Mouse (Mus musculus) limb, embryonic 10.5 days (tissue): Measurements from ENCODE around the gene Actn3. TPM values are rescaled to one million over a fixed set of nuclear protein-coding genes. Genes with fewer than 3 reads are reported as not detected.

Experiments
- DNase-seq: peaks from one replicate; pipeline ENCODE4 v3.0.0-alpha.2; 2017; ENCODE audit warnings: low spot score
- H3K27ac ChIP-seq: fragments of 300-500 bp; sonication (generic); 2 replicates; pipeline ENCODE4 v1.5.1; 2016; ENCODE audit warnings: mild to moderate bottlenecking
- H3K27me3 ChIP-seq: fragments of 300-500 bp; sonication (generic); 2 replicates; pipeline ENCODE4 v1.6.1; 2016; ENCODE audit warnings: low read depth, mild to moderate bottlenecking; ENCODE audit not compliant: poor library complexity, severe bottlenecking
- H3K36me3 ChIP-seq: fragments of 300-500 bp; sonication (generic); 2 replicates; pipeline ENCODE4 v1.6.1; 2016; ENCODE audit warnings: mild to moderate bottlenecking, moderate library complexity
- H3K4me1 ChIP-seq: fragments of 300-500 bp; sonication (generic); 2 replicates; pipeline ENCODE4 v1.6.1; 2016
- H3K4me3 ChIP-seq: fragments of 300-500 bp; sonication (generic); 2 replicates; pipeline ENCODE4 v1.5.1; 2016; ENCODE audit warnings: mild to moderate bottlenecking, moderate library complexity
- H3K9me3 ChIP-seq: fragments of 300-500 bp; sonication (generic); replicated peaks from 2 replicates; pipeline ENCODE4 v1.6.1; 2016; ENCODE audit warnings: mild to moderate bottlenecking
- WGBS: fragments of 180-500 bp; shearing (Covaris S2); methylation state at CpG from one replicate; pipeline ENCODE4 v1.1.7; 2016; 5-methylcytosine and 5-hydroxymethylcytosine counted together
- polyA plus RNA-seq: library from polyadenylated mRNA; unstranded; fragments of >200 nt; fragmentation: Nextera tagmentation; extraction: Ambion mirVana; gene quantifications from 2 replicates; pipeline ENCODE4 v1.2.1, GENCODE M21; 2016

The Actn3 gene
- polyA plus RNA-seq = 1.6 and 2.7 TPM in 2 replicates

GRCm38 (mm10) chr19:4877785-4878184 lies at the start of gene Actn3:
Gene Actn3 (minus strand): TSS chr19:4877909.
- peak within 1 kb of the TSS; percentile 79 for H3K27ac ChIP-seq
- no peaks in the 10 kb centered on the region for H3K9me3 ChIP-seq
- WGBS = 3% methylated on average over 17 of the region's 17 CpGs
- no peaks in the 10 kb centered on the region for H3K36me3 ChIP-seq
- peaks cover 28% of the 10 kb centered on the region for H3K4me1 ChIP-seq
- DNase-seq = peak; percentile 47
- peaks cover 16% of the 10 kb centered on the region for H3K27me3 ChIP-seq
- peak within 1 kb of the TSS; percentile 88 for H3K4me3 ChIP-seq

GRCm38 (mm10) chr19:4925121-4925860 lies 47.6 kb upstream of the Actn3 start:
- 94% methylated on average over 11 of the region's 11 CpGs for WGBS
- H3K27me3 ChIP-seq = no peaks in the 10 kb centered on the region
- H3K27ac ChIP-seq = no peak overlapping the region
- no peak overlapping the region for H3K4me3 ChIP-seq
- no peak for DNase-seq
- peaks cover 20% of the 10 kb centered on the region for H3K4me1 ChIP-seq
- H3K36me3 ChIP-seq = peaks cover 65% of the 10 kb centered on the region
- no peaks in the 10 kb centered on the region for H3K9me3 ChIP-seq

- WGBS = 89% methylated on average over 6 of the region's 6 CpGs
- H3K9me3 ChIP-seq = no peaks in the 10 kb centered on the region
- H3K27me3 ChIP-seq = no peaks in the 10 kb centered on the region
- H3K4me3 ChIP-seq = no peak overlapping the region
- DNase-seq = no peak
- H3K36me3 ChIP-seq = peaks cover 100% of the 10 kb centered on the region
- no peaks in the 10 kb centered on the region; the same call in 1 of the 2 replicates for H3K4me1 ChIP-seq
- no peak overlapping the region for H3K27ac ChIP-seq
These were observed 41.9 kb upstream of the Actn3 start for GRCm38 (mm10) chr19:4919652-4920051.

DNA sequence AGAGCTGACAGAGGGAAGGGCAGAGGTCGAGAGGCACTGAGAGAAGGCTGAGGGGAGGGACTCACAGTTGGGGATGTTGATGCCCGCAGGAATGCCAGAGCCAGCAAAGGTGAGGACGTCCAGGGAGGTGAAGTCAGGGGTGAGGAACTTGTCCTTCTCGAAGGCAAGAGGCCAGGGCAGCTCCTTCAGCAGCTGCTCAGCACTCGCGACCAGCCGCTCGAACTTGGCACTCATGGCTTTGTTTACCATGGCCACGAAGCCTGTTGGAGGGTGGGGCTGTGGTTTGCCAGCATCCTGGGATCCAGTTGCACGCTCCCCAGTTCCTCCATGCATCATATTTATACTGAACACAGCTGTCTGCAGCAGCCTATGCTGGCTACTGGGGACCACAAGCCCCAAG lies 39.1 kb upstream of the Actn3 start:
- Histone ChIP-seq H3K9me3 (no peaks in the 10 kb centered on the region), H3K4me1 (no peaks in the 10 kb centered on the region; the same call in 1 of the 2 replicates), H3K4me3 (no peak overlapping the region), H3K27ac (no peak overlapping the region), H3K36me3 (peaks cover 99% of the 10 kb centered on the region), H3K27me3 (no peaks in the 10 kb centered on the region)
- WGBS = 93% methylated on average over 10 of the region's 10 CpGs
- DNase-seq = no peak

DNA sequence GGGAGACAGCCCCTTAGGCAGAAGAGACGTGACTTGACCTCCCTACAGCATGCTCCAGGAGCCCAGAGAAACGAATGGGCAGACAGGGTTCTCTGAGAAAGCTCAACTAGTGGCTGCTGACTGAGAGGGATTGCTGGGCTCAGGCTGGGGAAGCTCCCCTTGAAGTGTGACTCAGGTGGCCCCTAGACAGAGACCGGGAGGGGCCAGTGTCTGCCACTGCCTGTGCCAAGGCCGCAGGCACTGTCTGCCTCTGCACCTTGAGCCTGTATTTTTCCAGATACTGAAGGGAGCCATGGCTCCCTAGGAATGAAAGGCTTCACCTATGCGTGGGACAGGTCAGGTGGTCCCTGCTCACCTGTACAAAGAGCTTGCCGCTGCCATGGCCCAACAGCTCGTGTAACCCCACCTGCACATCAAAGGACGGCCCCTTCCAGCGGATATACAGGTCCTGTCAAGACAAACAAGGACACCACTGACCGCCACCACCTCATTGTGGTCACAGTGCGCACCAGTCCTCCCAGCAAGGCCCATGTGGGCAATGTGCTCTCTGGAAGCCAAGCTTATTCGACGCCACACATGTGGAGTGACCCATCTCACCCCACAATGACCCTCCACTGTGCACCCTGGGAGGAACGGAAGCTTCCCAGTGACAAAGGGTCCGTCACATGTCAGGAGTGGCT lies 38.4 kb upstream of the Actn3 start:
- 94% methylated on average over 15 of the region's 15 CpGs for WGBS
- DNase-seq = no peak
- no peaks in the 10 kb centered on the region; the same call in 1 of the 2 replicates for H3K4me1 ChIP-seq
- no peaks in the 10 kb centered on the region for H3K9me3 ChIP-seq
- H3K27ac ChIP-seq = no peak overlapping the region
- no peak overlapping the region for H3K4me3 ChIP-seq
- no peaks in the 10 kb centered on the region for H3K27me3 ChIP-seq
- peaks cover 99% of the 10 kb centered on the region for H3K36me3 ChIP-seq

- 93% methylated on average over 7 of the region's 7 CpGs for WGBS
- Histone ChIP-seq H3K27ac (no peak overlapping the region), H3K4me3 (no peak overlapping the region), H3K4me1 (peaks cover 6% of the 10 kb centered on the region), H3K36me3 (peaks cover 75% of the 10 kb centered on the region), H3K27me3 (no peaks in the 10 kb centered on the region), H3K9me3 (no peaks in the 10 kb centered on the region)
- DNase-seq = no peak
These were observed 31.7 kb upstream of the Actn3 start for GRCm38 (mm10) chr19:4909376-4909775.

DNA sequence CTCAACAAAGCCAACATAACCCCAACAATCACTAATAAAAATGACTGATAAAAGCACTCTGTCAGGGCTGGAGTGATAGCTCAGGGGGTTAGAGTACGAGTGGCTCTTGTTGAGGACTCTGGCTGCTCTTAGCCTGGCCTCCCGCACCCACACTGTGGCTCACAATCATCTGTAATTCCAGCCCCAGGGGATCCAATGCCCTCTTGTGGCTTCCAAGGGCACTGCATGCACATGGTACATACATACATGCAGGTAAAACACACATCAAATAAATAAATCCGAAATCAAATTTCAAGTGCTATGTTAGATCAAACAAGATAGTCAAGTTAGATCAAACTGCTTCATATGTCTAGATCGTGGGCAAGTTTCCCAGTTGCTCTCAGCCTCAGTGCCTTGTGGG lies 30.4 kb upstream of the Actn3 start:
- no peak overlapping the region for H3K4me3 ChIP-seq
- 84% methylated on average over 4 of the region's 4 CpGs for WGBS
- DNase-seq = no peak

DNA sequence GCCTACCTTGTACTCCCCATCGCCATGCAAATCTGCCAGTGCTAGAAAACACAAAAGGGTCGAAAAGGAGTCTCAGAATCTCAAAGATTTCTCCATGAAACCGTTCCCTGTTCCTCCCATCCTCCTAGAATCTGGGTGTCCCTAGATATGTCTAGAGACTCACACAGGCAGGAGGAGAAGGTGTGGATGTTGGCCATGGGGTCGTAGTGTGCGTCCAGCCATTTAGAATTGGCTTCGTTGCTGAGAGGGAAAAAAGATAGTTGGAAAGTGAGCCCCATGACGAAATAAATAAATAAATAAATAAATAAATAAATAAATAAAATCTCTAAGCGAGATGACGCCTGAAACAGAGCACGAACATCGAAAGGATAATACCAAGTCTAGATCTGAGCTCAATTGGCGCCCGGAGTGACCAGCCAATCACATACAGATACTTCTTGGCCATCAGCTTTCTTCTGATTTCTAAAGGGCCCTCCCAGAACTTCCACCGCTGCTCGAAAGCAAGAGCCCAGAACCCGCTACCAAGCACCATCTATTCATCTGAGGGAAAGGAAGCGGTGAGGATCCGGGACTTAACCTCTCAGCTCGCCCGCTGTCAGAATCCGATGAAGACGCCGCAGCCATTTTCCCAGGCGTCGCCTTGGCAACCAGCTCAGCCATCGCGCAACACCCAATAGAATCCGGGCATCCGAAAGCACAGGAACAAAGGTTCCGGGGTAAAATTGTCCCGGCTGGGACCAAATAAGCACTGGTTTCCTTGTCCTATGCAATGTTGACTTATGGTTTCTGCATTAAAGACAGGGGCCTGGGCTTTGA lies 28.5 kb upstream of the Actn3 start, which contains the start of gene Bbs1:
Bbs1 (minus strand) TSS at position 650 of the 816 bp plus-strand sequence.
- peak within 1 kb of the TSS; percentile 68 for H3K4me3 ChIP-seq
- no peaks in the 10 kb centered on the region for H3K9me3 ChIP-seq
- peaks cover 60% of the 10 kb centered on the region for H3K36me3 ChIP-seq
- WGBS = 9% methylated on average over 31 of the region's 31 CpGs
- peak within 1 kb of the TSS; percentile 69; the same call in 1 of the 2 replicates for H3K27ac ChIP-seq
- H3K27me3 ChIP-seq = no peaks in the 10 kb centered on the region
- DNase-seq = peak; percentile 90
- H3K4me1 ChIP-seq = peaks cover 6% of the 10 kb centered on the region

More for the DNA sequence above, 30.4 kb upstream of the Actn3 start:
- Histone ChIP-seq H3K27me3 (no peaks in the 10 kb centered on the region), H3K4me1 (peaks cover 6% of the 10 kb centered on the region), H3K9me3 (no peaks in the 10 kb centered on the region), H3K36me3 (peaks cover 70% of the 10 kb centered on the region), H3K27ac (no peak overlapping the region)

DNA sequence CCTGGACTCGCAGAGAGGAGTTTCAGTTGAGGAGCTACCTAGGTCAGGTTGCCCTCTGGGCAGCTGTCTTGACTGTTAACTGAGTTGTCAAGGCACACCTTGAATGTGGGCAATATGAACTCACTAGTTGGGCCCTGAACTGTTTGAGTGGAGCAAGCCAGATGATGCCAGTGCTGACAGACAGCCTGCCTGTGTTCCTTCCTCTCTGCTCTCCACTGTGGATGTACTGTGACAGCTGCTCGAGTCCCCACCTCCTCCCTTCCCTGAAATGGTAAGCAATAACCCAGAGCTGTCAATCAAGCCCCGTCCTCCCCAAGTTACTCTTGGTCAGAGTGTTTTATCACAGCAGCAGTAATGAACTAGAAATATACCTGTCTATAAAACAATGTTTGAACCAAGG lies 22.2 kb upstream of the Actn3 start:
- Histone ChIP-seq H3K27me3 (no peaks in the 10 kb centered on the region), H3K36me3 (peaks cover 19% of the 10 kb centered on the region), H3K4me1 (no peaks in the 10 kb centered on the region), H3K9me3 (no peaks in the 10 kb centered on the region), H3K4me3 (no peak overlapping the region), H3K27ac (no peak overlapping the region)
- DNase-seq = no peak
- WGBS = 86% methylated on average over 3 of the region's 3 CpGs

GRCm38 (mm10) chr19:4898972-4899371 lies 21.3 kb upstream of the Actn3 start:
- 77% methylated on average over 9 of the region's 9 CpGs for WGBS
- peaks cover 19% of the 10 kb centered on the region for H3K36me3 ChIP-seq

DNA sequence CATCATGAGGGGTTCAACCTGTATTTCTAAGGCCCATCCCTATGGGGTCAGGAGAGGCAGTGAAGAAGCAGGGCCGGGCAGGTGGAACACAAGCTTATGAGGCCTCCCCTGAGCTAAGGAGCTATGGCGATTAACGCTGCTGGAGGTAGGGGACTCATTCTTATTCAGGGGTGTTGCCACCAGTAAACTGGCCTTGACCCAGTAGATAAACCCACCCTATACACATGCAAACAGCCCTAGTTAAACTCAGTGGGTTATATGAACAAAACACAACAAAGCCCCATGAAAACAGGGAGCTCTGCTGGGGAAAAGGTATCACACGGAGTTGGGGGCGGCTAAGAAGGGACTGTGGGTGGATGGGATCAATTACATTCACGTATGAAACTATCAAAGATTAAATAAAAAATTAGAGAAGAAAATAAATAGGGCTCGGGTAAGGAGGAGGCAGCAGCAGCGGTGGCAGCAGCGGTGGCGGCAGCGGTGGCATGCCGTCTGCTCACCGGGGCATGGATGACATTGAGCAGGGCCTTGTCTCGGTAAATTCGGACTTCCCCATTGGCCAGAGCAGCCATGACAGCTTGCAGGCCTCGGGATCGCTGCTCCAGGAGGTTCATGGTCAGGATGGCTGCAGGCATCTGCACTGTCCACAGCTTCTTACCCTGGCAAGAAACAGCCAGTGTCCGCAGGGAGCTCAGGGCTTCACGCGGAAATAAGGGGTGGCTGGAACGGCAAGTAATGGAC lies 19.2 kb upstream of the Actn3 start:
- Histone ChIP-seq H3K27me3 (no peaks in the 10 kb centered on the region), H3K9me3 (no peaks in the 10 kb centered on the region), H3K4me3 (no peak overlapping the region), H3K27ac (no peak overlapping the region), H3K4me1 (no peaks in the 10 kb centered on the region), H3K36me3 (peaks cover 7% of the 10 kb centered on the region)
- no peak for DNase-seq
- 46% methylated on average over 21 of the region's 21 CpGs for WGBS

More at GRCm38 (mm10) chr19:4898972-4899371, 21.3 kb upstream of the Actn3 start:
- H3K4me3 ChIP-seq = no peak overlapping the region
- no peaks in the 10 kb centered on the region for H3K9me3 ChIP-seq
- no peak overlapping the region for H3K27ac ChIP-seq
- no peak for DNase-seq
- H3K4me1 ChIP-seq = no peaks in the 10 kb centered on the region
- H3K27me3 ChIP-seq = no peaks in the 10 kb centered on the region

GRCm38 (mm10) chr19:4891798-4892197 lies 14.1 kb upstream of the Actn3 start:
- Histone ChIP-seq H3K27me3 (no peaks in the 10 kb centered on the region), H3K9me3 (no peaks in the 10 kb centered on the region), H3K4me3 (no peak overlapping the region), H3K4me1 (no peaks in the 10 kb centered on the region), H3K27ac (no peak overlapping the region), H3K36me3 (peaks cover 16% of the 10 kb centered on the region)
- 83% methylated on average over 3 of the region's 3 CpGs for WGBS
- DNase-seq = no peak
